Mouse (Mus musculus): Measurements from ENCODE around the gene Aplf. TPM values are rescaled to one million over a fixed set of nuclear protein-coding genes. Genes with fewer than 3 reads are reported as not detected.

The Aplf gene
- polyA plus RNA-seq, 1 experiment from 2014 or later: 12.9 TPM

DNA sequence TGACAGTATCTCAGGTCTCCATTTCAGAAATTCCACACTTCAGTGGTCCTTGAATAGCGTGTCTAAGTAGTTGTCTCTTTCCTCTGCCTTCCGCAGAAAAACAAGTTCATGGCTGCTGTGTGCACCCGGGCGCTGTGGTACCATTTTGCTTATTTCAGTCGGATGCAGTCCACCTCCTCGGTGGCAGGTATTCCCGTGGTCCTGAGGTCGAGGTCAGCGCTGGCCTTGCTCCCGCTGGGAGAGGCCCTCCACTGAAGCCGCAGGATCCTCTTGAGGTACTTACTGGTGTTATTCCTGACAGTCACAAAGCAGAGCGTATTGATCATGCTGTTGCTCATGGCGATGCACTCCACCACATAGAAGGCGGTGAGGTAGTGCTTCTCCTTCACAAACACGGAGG, 90.9 kb downstream of the Aplf start:
- Histone ChIP-seq H3K27me3 (ENCODE audit: poor library complexity, severe bottlenecking) (no peaks in the 10 kb centered on the region), H3K27ac (no peak overlapping the region), H3K4me3 (no peak overlapping the region), H3K4me1 (peaks cover 21% of the 10 kb centered on the region), H3K9me3 (no peaks in the 10 kb centered on the region), H3K36me3 (replicated peaks) (peaks cover 15% of the 10 kb centered on the region; the same call in 1 of the 2 replicates)
- WGBS: 89% methylated on average over 15 of the region's 15 CpGs
- DNase-seq (ENCODE audit: extremely low spot score, low spot score): no peak

Other genes with a start within 250 kb of the Aplf start
- not detected in 2 replicates for gene Bmp10, start 243.2 kb downstream of the Aplf start, polyA plus RNA-seq (2016; fragmentation: Nextera tagmentation; extraction: Ambion mirVana)
- 1.9 and 2.0 TPM in 2 replicates for gene Arhgap25, start 138.9 kb downstream of the Aplf start, polyA plus RNA-seq (2016; fragmentation: Nextera tagmentation; extraction: Ambion mirVana)
- gene Prokr1, start 81.5 kb downstream of the Aplf start, polyA plus RNA-seq (2016; fragmentation: Nextera tagmentation; extraction: Ambion mirVana): 2.3 and 3.2 TPM in 2 replicates
- 0.84 TPM in 2 replicates for gene Efcc1, start 58.7 kb upstream of the Aplf start, polyA plus RNA-seq (2016; fragmentation: Nextera tagmentation; extraction: Ambion mirVana)
- gene Gp9, start 105.9 kb upstream of the Aplf start, polyA plus RNA-seq (2016; fragmentation: Nextera tagmentation; extraction: Ambion mirVana): 2.5 and 3.2 TPM in 2 replicates
- 4.6 and 6.6 TPM in 2 replicates for gene Rab43, start 140.0 kb upstream of the Aplf start, polyA plus RNA-seq (2016; fragmentation: Nextera tagmentation; extraction: Ambion mirVana)
- gene Gm45140, start 163.6 kb upstream of the Aplf start, polyA plus RNA-seq (2016; fragmentation: Nextera tagmentation; extraction: Ambion mirVana): 2.1 TPM in 2 replicates
- 76.4 and 78.6 TPM in 2 replicates for gene Isy1, start 166.6 kb upstream of the Aplf start, polyA plus RNA-seq (2016; fragmentation: Nextera tagmentation; extraction: Ambion mirVana)
- gene Cnbp, start 178.9 kb upstream of the Aplf start, polyA plus RNA-seq (2016; fragmentation: Nextera tagmentation; extraction: Ambion mirVana): 1,473 and 1,500 TPM in 2 replicates
- 152 and 155 TPM in 2 replicates for gene Copg1, start 215.6 kb upstream of the Aplf start, polyA plus RNA-seq (2016; fragmentation: Nextera tagmentation; extraction: Ambion mirVana)
- 61.5 and 65.3 TPM in 2 replicates for gene Hmces, start 241.7 kb upstream of the Aplf start, polyA plus RNA-seq (2016; fragmentation: Nextera tagmentation; extraction: Ambion mirVana)

All from forebrain, embryonic 10.5 days (tissue).